Mouse (Mus musculus): Measurements from ENCODE around the gene Rnaset2b. TPM values are rescaled to one million over a fixed set of nuclear protein-coding genes. Genes with fewer than 3 reads are reported as not detected.
"Not testable (repeated sequence)": the region's sequence is repeated elsewhere in the genome, so short reads cannot be mapped to it uniquely, and the experiment has no call there.

The Rnaset2b gene
- polyA plus RNA-seq, 1 experiment from 2014 or later, result 85.6 TPM

DNA sequence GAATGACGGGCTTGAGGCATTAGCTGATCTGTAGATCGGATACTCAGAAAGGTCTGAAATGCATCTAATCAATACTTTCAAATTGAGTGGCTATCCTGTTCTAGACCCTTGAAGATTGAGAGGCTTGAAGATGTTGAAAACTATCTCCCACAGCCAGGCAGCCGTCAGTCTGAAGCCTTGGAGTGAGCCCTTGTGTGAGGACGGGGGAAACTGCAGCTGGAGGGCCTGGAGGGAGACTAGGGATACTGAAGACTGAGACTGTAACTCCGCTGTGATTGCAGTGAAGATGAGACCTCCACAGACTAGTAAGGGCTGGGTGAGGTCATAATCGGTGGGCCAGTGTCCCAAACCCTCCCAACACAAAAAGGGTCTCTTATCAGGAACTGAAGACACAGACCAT is 8.1 kb upstream of the Rnaset2b start:
- H3K36me3 ChIP-seq (ENCODE audit: poor library complexity, severe bottlenecking); H3K4me1 ChIP-seq; H3K27me3 ChIP-seq; H3K27ac ChIP-seq; H3K4me3 ChIP-seq; H3K9ac ChIP-seq; H3K4me2 ChIP-seq; ATAC-seq; H3K9me3 ChIP-seq (replicated peaks): not testable (repeated sequence)
- WGBS, result 77% methylated on average over 4 of the region's 6 CpGs

DNA sequence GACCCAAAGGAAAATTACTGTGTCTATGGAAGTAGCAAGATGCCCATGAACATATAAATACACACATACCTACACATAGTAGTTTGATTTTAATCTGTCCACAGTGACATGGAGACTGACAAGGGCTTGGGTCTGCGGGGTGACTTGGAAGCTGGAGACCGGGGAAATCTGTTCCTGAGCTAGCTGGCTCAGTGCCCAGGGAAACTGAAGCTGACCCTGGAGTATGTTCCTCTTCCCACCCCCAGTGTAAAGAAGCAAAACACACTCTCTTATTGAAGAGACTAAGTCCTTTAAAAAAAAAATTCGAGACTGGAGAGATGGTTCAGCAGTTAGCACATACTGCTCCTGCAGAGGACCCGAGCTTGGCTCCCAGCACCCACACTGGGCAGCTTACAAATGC is 7.5 kb upstream of the Rnaset2b start:
- H3K4me1 ChIP-seq; H3K27me3 ChIP-seq; H3K4me3 ChIP-seq; H3K4me2 ChIP-seq; ATAC-seq; H3K9ac ChIP-seq; H3K36me3 ChIP-seq (ENCODE audit: poor library complexity, severe bottlenecking); H3K9me3 ChIP-seq (replicated peaks); H3K27ac ChIP-seq: not testable (repeated sequence)
- WGBS, result 76% methylated on average over 4 of the region's 4 CpGs

DNA sequence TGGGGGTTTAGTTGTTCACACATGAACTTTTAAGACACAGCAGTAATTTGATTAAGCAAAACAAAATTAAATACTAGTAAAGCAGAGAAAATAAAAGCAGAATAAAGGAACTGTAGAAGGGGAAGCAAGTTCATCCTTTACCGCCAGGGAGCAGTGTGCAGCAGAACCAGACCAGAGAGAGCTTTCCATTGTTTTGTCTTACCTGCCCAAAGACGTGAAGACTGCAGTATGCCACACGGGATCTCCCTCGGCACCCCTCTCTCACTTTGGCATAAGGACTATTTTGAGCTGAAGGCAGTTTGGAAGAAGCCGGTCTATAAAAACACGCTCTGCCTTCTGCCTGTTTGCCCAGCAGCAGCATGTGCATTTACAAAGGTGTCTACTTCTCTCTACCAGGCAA is 5.1 kb upstream of the Rnaset2b start:
- not testable (repeated sequence) for H3K4me3 ChIP-seq; H3K27ac ChIP-seq; ATAC-seq; H3K9ac ChIP-seq; H3K27me3 ChIP-seq; H3K36me3 ChIP-seq (ENCODE audit: poor library complexity, severe bottlenecking); H3K4me1 ChIP-seq; H3K9me3 ChIP-seq (replicated peaks); H3K4me2 ChIP-seq
- WGBS, result 13% methylated on average over 6 of the region's 6 CpGs

DNA sequence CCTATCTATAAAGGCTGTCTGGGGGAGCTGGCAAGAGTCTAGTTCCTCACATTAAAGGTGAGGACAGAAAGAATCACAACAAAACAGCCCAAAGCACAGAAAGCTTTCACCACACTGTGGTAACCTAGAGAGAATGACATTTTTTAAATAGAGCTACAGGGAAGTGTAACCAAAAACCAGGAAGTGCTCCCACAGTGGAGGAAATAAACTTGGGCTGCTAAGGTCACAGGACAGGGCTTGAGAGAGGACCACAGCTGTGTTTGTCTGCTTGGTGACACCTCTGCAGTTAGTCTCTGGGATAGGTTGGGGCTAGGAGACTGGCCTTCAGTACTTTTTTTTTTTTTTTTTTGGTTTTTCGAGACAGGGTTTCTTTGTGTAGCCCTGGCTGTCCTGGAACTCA is 2.8 kb upstream of the Rnaset2b start:
- not testable (repeated sequence) for ATAC-seq; H3K4me1 ChIP-seq; H3K4me2 ChIP-seq; H3K27me3 ChIP-seq; H3K4me3 ChIP-seq; H3K9ac ChIP-seq; H3K36me3 ChIP-seq (ENCODE audit: poor library complexity, severe bottlenecking); H3K9me3 ChIP-seq (replicated peaks); H3K27ac ChIP-seq
- 33% methylated on average over 1 of the region's 1 CpGs for WGBS

DNA sequence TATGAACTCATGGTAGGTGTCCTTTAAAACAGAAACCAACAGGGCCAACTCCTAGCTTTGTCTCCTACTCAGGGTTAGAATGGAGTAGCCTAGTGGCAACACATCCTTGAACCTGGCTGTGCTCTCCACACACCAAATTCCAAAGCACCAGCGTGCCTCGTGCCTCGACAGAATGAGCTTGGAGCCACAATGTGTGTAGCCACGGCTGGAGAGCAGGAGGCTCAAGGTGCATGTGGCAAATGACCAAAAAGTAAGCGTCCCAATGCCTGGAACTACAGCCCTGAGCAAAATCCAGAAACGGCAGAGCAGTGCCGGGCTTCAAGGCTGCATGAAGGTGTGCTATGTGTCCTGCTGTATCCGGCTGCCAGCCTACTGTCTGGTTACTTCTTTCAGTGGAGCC is 804 bp downstream of the Rnaset2b start:
- not testable (repeated sequence) for H3K9me3 ChIP-seq (replicated peaks); H3K4me1 ChIP-seq; H3K27ac ChIP-seq; H3K4me2 ChIP-seq; ATAC-seq; H3K36me3 ChIP-seq (ENCODE audit: poor library complexity, severe bottlenecking); H3K9ac ChIP-seq; H3K27me3 ChIP-seq; H3K4me3 ChIP-seq
- 90% methylated on average over 8 of the region's 8 CpGs for WGBS

DNA sequence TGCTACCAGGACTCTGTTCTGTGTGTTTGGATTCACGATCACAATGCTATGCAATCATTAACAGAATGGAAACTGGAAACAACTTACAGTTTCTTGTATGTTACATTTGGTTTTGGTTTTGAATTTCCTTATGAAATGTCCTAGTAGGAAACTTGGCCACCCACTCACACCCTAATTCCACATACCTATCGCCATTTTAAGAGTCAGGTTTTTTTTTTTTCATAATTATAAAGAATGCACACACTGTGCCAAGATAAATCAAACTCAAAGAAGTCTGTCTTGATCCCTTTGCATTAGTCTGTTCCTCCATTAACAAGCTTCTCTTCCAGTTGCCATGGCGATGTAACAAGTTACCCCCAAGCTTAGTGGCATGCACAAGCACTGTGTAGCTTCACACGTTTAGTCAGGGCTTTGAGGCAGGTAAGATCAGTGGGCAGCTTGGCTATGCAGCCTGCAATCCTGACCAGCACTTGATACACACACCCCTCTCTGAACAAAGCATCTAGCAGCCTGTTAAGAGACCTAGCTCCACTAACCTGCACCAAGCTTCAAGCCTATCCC is 2.5 kb downstream of the Rnaset2b start:
- not testable (repeated sequence) for H3K27ac ChIP-seq; H3K4me1 ChIP-seq; H3K36me3 ChIP-seq (ENCODE audit: poor library complexity, severe bottlenecking); H3K9me3 ChIP-seq (replicated peaks); H3K9ac ChIP-seq; H3K27me3 ChIP-seq; H3K4me2 ChIP-seq; H3K4me3 ChIP-seq; ATAC-seq
- 51% methylated on average over 4 of the region's 4 CpGs for WGBS

DNA sequence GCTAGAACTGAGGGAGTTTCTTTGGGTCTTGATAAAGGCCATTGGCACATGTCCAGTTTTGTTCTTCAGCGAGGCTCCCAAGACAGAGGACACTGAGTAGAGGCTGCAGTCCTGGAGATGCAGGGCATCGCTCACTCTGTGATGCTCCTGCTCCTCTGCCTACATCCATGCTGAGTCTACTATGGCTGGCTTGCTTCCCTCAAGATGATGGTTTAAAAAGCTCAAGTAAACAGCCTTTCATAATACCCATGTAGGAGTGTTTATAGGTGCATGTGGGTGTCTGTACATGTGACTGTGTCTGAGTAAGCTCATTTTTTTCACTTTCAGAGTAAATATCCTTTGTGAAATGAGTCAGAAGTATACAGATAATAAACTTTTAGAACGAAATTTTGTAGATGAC is 4.6 kb downstream of the Rnaset2b start:
- 60% methylated on average over 3 of the region's 3 CpGs for WGBS

DNA sequence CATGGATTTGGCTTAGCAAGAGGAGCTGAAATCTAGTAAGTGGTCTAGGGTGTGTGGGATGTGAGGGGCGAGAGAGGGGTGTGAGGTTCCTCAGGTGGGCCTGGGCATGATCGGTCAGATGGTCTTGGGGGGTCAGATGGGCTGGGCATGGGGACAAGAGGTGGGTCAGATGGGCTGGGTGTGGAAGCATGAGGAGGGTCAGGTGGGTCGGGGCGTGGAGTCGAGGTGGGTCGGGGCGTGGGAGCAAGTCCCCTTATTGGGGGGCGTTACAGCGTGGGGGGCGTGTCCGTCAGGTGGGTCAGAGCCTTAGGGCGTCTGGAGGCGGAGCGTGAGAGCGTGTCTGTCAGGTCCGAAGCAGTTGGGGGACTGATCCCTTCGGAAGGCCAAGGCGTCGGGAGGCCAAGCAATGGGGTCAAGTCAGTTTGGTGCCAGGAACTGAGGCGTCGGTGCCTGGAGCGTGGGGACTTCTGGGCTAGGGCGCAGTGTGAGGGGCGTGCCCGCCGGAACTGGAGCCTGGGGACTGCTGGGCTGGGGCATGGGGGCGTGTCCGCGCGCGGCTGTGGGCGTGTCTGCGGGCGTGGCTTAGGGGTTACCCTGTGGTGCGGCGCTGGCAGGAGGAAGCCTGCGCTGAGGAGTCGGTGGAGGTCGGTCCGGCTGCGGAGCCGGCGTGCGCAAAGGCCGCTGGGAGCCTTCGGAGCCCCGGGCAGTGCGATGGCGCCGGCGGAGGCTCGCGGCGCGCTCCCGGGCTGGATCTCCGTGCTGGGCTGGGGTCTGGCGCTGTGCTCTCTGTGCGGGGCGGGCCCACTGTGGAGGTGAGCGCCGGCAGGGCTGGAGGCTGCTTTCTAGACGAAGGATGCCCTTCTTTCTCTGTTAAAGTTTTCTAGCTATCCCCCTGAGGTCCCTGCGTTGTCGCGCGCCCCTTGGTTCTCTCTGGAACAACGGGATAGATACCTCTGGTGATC is 8.1 kb downstream of the Rnaset2b start, which contains the start of gene Gm49721:
Gm49721 (plus strand) TSS at position 618 of the 962 bp plus-strand sequence.
- H3K27ac ChIP-seq; H3K9me3 ChIP-seq (replicated peaks); H3K36me3 ChIP-seq (ENCODE audit: poor library complexity, severe bottlenecking); H3K4me1 ChIP-seq; H3K27me3 ChIP-seq: not testable (repeated sequence)
- Histone ChIP-seq H3K4me3 (peak within 1 kb of the TSS; percentile 51), H3K4me2 (peak within 1 kb of the TSS; percentile 60), H3K9ac (peak within 1 kb of the TSS; percentile 70)
- 2% methylated on average over 36 of the region's 68 CpGs for WGBS
- peak; percentile 99 for ATAC-seq

More for the DNA sequence above, 4.6 kb downstream of the Rnaset2b start:
- H3K9me3 ChIP-seq (replicated peaks); H3K9ac ChIP-seq; H3K27ac ChIP-seq; H3K4me2 ChIP-seq; H3K36me3 ChIP-seq (ENCODE audit: poor library complexity, severe bottlenecking); H3K27me3 ChIP-seq; H3K4me3 ChIP-seq; ATAC-seq; H3K4me1 ChIP-seq: not testable (repeated sequence)

DNA sequence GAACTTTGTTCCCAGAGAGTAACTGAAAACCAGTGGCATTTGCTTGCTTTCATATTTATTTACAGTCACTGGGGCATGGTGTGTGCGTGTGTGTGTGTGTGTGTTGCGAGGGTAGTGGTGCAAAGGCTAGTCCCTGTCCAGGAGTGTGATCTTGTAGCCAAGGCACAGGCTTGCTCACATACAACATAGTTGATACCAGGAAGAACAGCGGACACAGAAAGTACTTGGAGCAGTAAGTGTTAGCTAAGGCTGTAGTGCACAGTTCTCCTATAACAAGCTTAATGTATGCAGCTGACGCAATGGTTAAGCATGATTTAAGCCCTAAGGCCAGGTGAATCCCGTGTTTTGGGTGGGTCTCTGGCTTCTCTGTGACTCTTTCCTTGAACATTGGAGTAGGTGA is 8.9 kb downstream of the Rnaset2b start:
- WGBS, result 20% methylated on average over 5 of the region's 5 CpGs
- H3K9ac ChIP-seq, result peak overlapping the region; percentile 70; the same call in 1 of the 2 replicates
- not testable (repeated sequence) for H3K36me3 ChIP-seq (ENCODE audit: poor library complexity, severe bottlenecking); ATAC-seq; H3K27ac ChIP-seq; H3K4me1 ChIP-seq; H3K9me3 ChIP-seq (replicated peaks); H3K27me3 ChIP-seq
- peak overlapping the region; percentile 60 for H3K4me2 ChIP-seq
- H3K4me3 ChIP-seq, result peak overlapping the region; percentile 51

DNA sequence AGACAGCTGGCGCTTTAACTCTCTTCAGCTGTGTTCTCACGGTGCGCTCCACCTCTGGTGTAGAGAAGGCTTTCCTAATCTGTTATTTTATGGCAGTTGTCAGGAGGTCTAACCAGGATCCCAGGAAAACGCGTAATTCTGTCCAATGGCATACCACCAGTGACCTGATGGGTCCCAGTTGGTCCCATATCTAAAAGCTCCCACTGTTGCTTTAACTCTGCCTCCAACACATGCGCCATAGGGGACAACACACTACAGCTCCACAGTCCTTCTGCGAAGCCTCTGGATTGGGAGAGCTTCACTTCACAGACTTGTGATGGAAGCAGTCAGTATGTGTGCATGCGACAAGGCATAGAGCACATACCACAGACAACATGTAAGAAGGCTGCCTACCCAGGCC is 9.7 kb downstream of the Rnaset2b start:
- not testable (repeated sequence) for ATAC-seq; H3K36me3 ChIP-seq (ENCODE audit: poor library complexity, severe bottlenecking); H3K27me3 ChIP-seq; H3K9me3 ChIP-seq (replicated peaks); H3K9ac ChIP-seq; H3K4me3 ChIP-seq; H3K4me1 ChIP-seq; H3K27ac ChIP-seq; H3K4me2 ChIP-seq
- WGBS, result 94% methylated on average over 5 of the region's 8 CpGs

DNA sequence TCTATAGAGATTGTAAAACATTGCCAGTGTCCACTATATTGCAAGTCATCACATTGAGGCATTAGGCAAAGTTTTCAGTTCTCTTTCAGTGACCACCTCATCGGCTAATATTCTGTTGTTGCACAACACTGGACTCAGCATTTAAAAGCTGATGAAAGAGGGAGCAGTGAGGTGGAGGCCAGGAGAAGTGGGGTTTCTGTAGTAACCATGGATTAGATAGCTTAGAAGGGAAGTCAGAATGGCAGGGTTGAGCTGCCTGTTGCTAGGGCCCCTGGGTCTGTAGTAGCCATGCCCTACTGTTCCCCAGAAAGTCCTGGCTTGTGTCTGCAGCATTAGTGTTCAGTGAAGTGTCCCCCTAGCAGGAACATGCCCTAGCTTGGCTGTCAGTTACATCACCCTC is 15.7 kb downstream of the Rnaset2b start:
- not testable (repeated sequence) for H3K9ac ChIP-seq; H3K36me3 ChIP-seq (ENCODE audit: poor library complexity, severe bottlenecking); ATAC-seq; H3K27me3 ChIP-seq; H3K9me3 ChIP-seq (replicated peaks); H3K4me2 ChIP-seq; H3K4me3 ChIP-seq; H3K4me1 ChIP-seq; H3K27ac ChIP-seq
- 97% methylated on average over 1 of the region's 1 CpGs for WGBS

DNA sequence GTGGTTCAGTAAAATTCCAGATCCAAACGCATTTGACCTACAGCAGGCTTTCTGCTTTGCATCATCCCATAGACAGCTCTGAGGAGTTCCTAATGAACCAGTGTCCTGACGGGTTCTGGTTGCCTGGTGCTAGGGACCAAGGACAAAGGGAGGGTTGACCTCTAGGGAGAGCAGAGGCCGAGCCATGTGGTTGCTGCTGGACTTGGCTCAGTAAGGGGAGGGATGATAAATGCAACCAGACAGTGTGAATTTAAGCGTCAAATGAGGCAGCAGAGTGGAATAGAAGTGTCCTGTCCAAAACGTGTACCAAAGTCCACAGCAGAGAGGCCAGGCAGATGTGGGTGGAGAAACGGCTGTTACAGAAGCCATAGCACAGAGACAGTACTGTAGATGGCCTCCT is 25.1 kb downstream of the Rnaset2b start:
- not testable (repeated sequence) for H3K36me3 ChIP-seq (ENCODE audit: poor library complexity, severe bottlenecking); H3K4me2 ChIP-seq; H3K4me3 ChIP-seq; H3K4me1 ChIP-seq; H3K9me3 ChIP-seq (replicated peaks); ATAC-seq; H3K27me3 ChIP-seq; H3K27ac ChIP-seq; H3K9ac ChIP-seq
- no CpG with 5 or more reads among the region's 6 CpGs for WGBS

DNA sequence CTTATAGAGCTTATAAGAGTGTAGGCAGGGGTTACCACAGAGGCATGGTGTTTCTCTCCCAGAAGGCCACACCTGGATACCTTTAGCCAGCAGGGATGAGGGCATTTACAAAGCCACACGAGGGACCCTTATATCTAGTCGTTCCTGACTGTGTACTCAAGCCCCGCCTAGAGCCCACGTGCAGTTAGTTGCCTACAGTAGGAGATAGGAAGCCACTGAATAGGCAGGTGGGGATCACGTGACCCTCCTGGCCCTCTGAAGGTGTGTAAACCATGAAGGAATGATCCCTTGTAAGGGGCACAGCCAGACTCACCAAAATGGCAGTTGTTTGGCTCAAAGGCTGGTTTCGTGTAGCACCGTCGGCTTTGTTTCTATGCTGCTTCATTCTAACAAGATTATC is 26.4 kb downstream of the Rnaset2b start:
- not testable (repeated sequence) for H3K4me3 ChIP-seq
- 84% methylated on average over 8 of the region's 8 CpGs for WGBS

More for the DNA sequence above, 26.4 kb downstream of the Rnaset2b start:
- not testable (repeated sequence) for H3K9ac ChIP-seq; H3K4me2 ChIP-seq; H3K27ac ChIP-seq; ATAC-seq; H3K4me1 ChIP-seq; H3K9me3 ChIP-seq (replicated peaks); H3K36me3 ChIP-seq (ENCODE audit: poor library complexity, severe bottlenecking); H3K27me3 ChIP-seq

Measured in forebrain, embryonic 13.5 days (tissue).